Mouse (Mus musculus) liver, adult 2 months (tissue): ENCODE measurements around the gene B4galnt1. TPM values are rescaled to one million over a fixed set of nuclear protein-coding genes. Genes with fewer than 3 reads are reported as not detected.

Source experiments
- DNase-seq: peaks from one replicate; pipeline ENCODE4 v3.0.0-alpha.2; 2011; ENCODE audit warnings: low read depth, low spot score; ENCODE audit errors: extremely low read depth
- H3K27ac ChIP-seq: fragments of 200-500 bp; replicated peaks from 2 replicates; pipeline ENCODE4 v1.5.1; 2012; ENCODE audit warnings: low read depth, mild to moderate bottlenecking, control low read depth, inconsistent platforms, low read length; ENCODE audit not compliant: insufficient read depth
- H3K27me3 ChIP-seq: fragments of 200-500 bp; 2 replicates; pipeline ENCODE4 v1.6.1; 2012; ENCODE audit warnings: mild to moderate bottlenecking, moderate library complexity, low read length, inconsistent platforms; ENCODE audit not compliant: control insufficient read depth, insufficient read depth
- H3K36me3 ChIP-seq: fragments of 200-500 bp; 2 replicates; pipeline ENCODE4 v1.6.1; 2012; ENCODE audit warnings: low read length, inconsistent platforms; ENCODE audit not compliant: control insufficient read depth, insufficient read depth
- H3K4me1 ChIP-seq: fragments of 200-500 bp; 2 replicates; pipeline ENCODE4 v1.6.1; 2011; ENCODE audit warnings: low read length; ENCODE audit not compliant: control insufficient read depth, insufficient read depth
- H3K4me3 ChIP-seq: fragments of 200-500 bp; 2 replicates; pipeline ENCODE4 v1.5.1; 2011; ENCODE audit warnings: low read depth, mild to moderate bottlenecking, control low read depth, low read length, moderate library complexity; ENCODE audit not compliant: insufficient read depth
- H3K79me2 ChIP-seq: fragments of 200-500 bp; 2 replicates; pipeline ENCODE4 v1.6.1; 2012; ENCODE audit warnings: inconsistent platforms, mild to moderate bottlenecking, low read length, moderate library complexity; ENCODE audit not compliant: control insufficient read depth, insufficient read depth
- H3K9ac ChIP-seq: fragments of 200-500 bp; 2 replicates; pipeline ENCODE4 v1.6.1; 2012; ENCODE audit warnings: low read depth, mild to moderate bottlenecking, control low read depth, inconsistent platforms, low read length
- CTCF ChIP-seq: fragments of 200-500 bp; IDR thresholded peaks from 2 replicates; pipeline ENCODE4 v1.5.1; 2011; ENCODE audit warnings: low read depth, low read length, control low read depth
- POLR2A ChIP-seq: fragments of 200-500 bp; IDR thresholded peaks from 2 replicates; pipeline ENCODE4 v1.6.1; 2011; ENCODE audit warnings: low read length, control low read depth; ENCODE audit not compliant: insufficient read depth; ENCODE audit errors: extremely low read depth
- WGBS: fragments of 180-500 bp; shearing (Covaris S2); methylation state at CpG from one replicate; pipeline ENCODE4 v1.1.7; 2018; 5-methylcytosine and 5-hydroxymethylcytosine counted together
- polyA plus RNA-seq: library from polyadenylated mRNA; depleted of rRNA; stranded (reverse); fragments of >200 nt; gene quantifications from 2 replicates; pipeline ENCODE4 v1.2.3, GENCODE M21; 2012
- total RNA-seq: library from RNA; depleted of rRNA; stranded (reverse); fragments of >200 nt; gene quantifications from 2 replicates; pipeline ENCODE4 v1.2.3, GENCODE M21; 2014

Gene B4galnt1
- total and polyA plus RNA-seq, 2 experiments: 21.9 to 85.0 TPM

GRCm38 (mm10) chr10:127182624-127183023 is 17.6 kb downstream of the B4galnt1 start:
- H3K27me3 ChIP-seq: peaks cover 12% of the 10 kb centered on the region; the same call in 1 of the 2 replicates
- TF ChIP-seq CTCF (no peak), POLR2A (no peak)
- peak overlapping the region; percentile 24; the same call in 1 of the 2 replicates for H3K4me3 ChIP-seq
- H3K36me3 ChIP-seq: no peaks in the 10 kb centered on the region
- H3K4me1 ChIP-seq: peaks cover 2% of the 10 kb centered on the region
- 81% methylated on average over 4 of the region's 4 CpGs for WGBS
- H3K27ac ChIP-seq: no peak overlapping the region
- H3K79me2 ChIP-seq: no peaks in the 10 kb centered on the region
- H3K9ac ChIP-seq: no peak overlapping the region
- no peak for DNase-seq

- H3K4me1 ChIP-seq: peaks cover 2% of the 10 kb centered on the region
- DNase-seq: no peak
- no peaks in the 10 kb centered on the region for H3K36me3 ChIP-seq
- 16% methylated on average over 20 of the region's 20 CpGs for whole genome bisulfite sequencing
- H3K79me2 ChIP-seq: no peaks in the 10 kb centered on the region
- TF ChIP-seq CTCF (no peak), POLR2A (no peak)
- peak overlapping the region; percentile 19; the same call in 1 of the 2 replicates for H3K4me3 ChIP-seq
- peaks cover 12% of the 10 kb centered on the region for H3K27me3 ChIP-seq
- H3K27ac ChIP-seq: no peak overlapping the region
- no peak overlapping the region; the same call in 1 of the 2 replicates for H3K9ac ChIP-seq
Observed at GRCm38 (mm10) chr10:127183759-127184158, 18.7 kb downstream of the B4galnt1 start.

GRCm38 (mm10) chr10:127185101-127185500 is 20.1 kb downstream of the B4galnt1 start:
- TF ChIP-seq POLR2A (no peak), CTCF (no peak)
- 71% methylated on average over 9 of the region's 9 CpGs for WGBS
- peaks cover 2% of the 10 kb centered on the region; the same call in 1 of the 2 replicates for H3K4me1 ChIP-seq
- no peak overlapping the region for H3K9ac ChIP-seq
- no peaks in the 10 kb centered on the region for H3K36me3 ChIP-seq
- H3K79me2 ChIP-seq: no peaks in the 10 kb centered on the region
- H3K4me3 ChIP-seq: no peak overlapping the region
- no peak overlapping the region for H3K27ac ChIP-seq
- H3K27me3 ChIP-seq: peaks cover 11% of the 10 kb centered on the region
- DNase-seq: no peak

- no peak overlapping the region for H3K27ac ChIP-seq
- peak; percentile 40 for DNase-seq
- H3K36me3 ChIP-seq: no peaks in the 10 kb centered on the region
- peaks cover 8% of the 10 kb centered on the region for H3K27me3 ChIP-seq
- TF ChIP-seq POLR2A: no peak
- no peak for TF ChIP-seq CTCF
- H3K4me1 ChIP-seq: peaks cover 2% of the 10 kb centered on the region; the same call in 1 of the 2 replicates
- WGBS: 42% methylated on average over 15 of the region's 15 CpGs
- H3K9ac ChIP-seq: no peak overlapping the region
- no peak overlapping the region for H3K4me3 ChIP-seq
- no peaks in the 10 kb centered on the region for H3K79me2 ChIP-seq
Observed at GRCm38 (mm10) chr10:127185506-127185905, 20.5 kb downstream of the B4galnt1 start.

- Histone ChIP-seq H3K27me3 (peaks cover 8% of the 10 kb centered on the region), H3K4me3 (no peak overlapping the region)
Observed at GRCm38 (mm10) chr10:127186451-127186850, 21.4 kb downstream of the B4galnt1 start.

GRCm38 (mm10) chr10:127187371-127188078 is 22.5 kb downstream of the B4galnt1 start:
- Histone ChIP-seq H3K36me3 (no peaks in the 10 kb centered on the region), H3K27me3 (peaks cover 8% of the 10 kb centered on the region), H3K9ac (no peak overlapping the region), H3K4me1 (peaks cover 2% of the 10 kb centered on the region; the same call in 1 of the 2 replicates), H3K4me3 (no peak overlapping the region), H3K79me2 (no peaks in the 10 kb centered on the region), H3K27ac (no peak overlapping the region)
- 76% methylated on average over 10 of the region's 10 CpGs for WGBS
- TF ChIP-seq POLR2A (no peak), CTCF (no peak)
- no peak for DNase-seq

More at GRCm38 (mm10) chr10:127186451-127186850, 21.4 kb downstream of the B4galnt1 start:
- H3K9ac ChIP-seq: no peak overlapping the region
- no peaks in the 10 kb centered on the region for H3K79me2 ChIP-seq
- TF ChIP-seq CTCF (no peak), POLR2A (no peak)
- H3K36me3 ChIP-seq: no peaks in the 10 kb centered on the region
- 96% methylated on average over 1 of the region's 1 CpGs for WGBS
- H3K27ac ChIP-seq: no peak overlapping the region
- peaks cover 2% of the 10 kb centered on the region; the same call in 1 of the 2 replicates for H3K4me1 ChIP-seq
- no peak for DNase-seq
